Mouse (Mus musculus): ENCODE data around the gene Ldlr. TPM values are rescaled to one million over a fixed set of nuclear protein-coding genes. Genes with fewer than 3 reads are reported as not detected.
"Not testable (repeated sequence)": the region's sequence is repeated elsewhere in the genome, so short reads cannot be mapped to it uniquely, and the experiment has no call there.

The Ldlr gene
- polyA plus RNA-seq, 1 experiment from 2014 or later = 39.4 TPM

DNA sequence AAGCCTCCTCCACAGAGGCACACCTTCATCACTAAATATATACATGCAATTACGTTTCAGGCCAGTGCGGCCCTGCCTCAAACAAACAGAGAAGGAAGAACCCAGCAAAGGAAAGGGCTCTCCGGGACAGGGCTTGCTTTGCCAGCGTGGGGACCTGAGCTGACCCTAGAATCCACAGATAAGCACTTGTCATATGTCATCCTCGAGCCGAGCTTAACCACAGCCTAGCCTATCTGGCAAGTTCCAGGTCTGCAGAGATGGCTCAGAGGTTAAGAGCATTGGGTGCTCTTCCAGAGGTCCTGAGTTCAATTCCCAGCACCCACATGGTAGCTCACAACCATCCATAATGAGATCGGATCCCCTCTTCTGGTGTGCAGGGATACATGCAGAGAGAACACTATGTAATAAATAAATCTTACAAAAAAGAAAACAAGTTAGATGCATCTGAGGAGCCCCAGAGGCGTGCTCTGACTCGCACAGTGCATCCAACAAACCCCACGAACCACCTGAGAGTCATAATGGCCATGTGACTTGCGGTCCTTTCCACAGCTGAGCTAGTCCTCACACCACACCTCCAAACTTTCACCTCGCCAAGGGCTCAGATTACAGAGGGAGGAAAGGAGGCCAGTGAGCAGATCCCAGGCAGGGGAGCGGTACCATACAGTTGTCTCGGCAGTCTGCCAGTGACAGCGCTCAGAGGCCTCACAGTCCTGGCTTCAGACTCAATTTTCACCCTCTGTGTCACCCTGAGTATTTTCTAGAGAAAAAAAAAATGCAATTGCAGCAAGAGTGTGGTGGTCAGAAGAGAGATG is 58.6 kb downstream of the Ldlr start:
- no peak overlapping the region for H3K4me2 ChIP-seq (replicated peaks)
- no peak overlapping the region for H3K9ac ChIP-seq
- H3K27me3 ChIP-seq = no peaks in the 10 kb centered on the region
- H3K4me1 ChIP-seq = peaks cover 4% of the 10 kb centered on the region
- no peaks in the 10 kb centered on the region for H3K9me3 ChIP-seq (replicated peaks)
- peaks cover 83% of the 10 kb centered on the region for H3K36me3 ChIP-seq
- peak; percentile 73 for ATAC-seq (ENCODE audit: insufficient number of reproducible peaks, low FRiP score, low TSS enrichment, low read depth)
- no peak overlapping the region for H3K27ac ChIP-seq (replicated peaks)
- no peak overlapping the region for H3K4me3 ChIP-seq (replicated peaks)
- 71% methylated on average over 15 of the region's 15 CpGs for WGBS

DNA sequence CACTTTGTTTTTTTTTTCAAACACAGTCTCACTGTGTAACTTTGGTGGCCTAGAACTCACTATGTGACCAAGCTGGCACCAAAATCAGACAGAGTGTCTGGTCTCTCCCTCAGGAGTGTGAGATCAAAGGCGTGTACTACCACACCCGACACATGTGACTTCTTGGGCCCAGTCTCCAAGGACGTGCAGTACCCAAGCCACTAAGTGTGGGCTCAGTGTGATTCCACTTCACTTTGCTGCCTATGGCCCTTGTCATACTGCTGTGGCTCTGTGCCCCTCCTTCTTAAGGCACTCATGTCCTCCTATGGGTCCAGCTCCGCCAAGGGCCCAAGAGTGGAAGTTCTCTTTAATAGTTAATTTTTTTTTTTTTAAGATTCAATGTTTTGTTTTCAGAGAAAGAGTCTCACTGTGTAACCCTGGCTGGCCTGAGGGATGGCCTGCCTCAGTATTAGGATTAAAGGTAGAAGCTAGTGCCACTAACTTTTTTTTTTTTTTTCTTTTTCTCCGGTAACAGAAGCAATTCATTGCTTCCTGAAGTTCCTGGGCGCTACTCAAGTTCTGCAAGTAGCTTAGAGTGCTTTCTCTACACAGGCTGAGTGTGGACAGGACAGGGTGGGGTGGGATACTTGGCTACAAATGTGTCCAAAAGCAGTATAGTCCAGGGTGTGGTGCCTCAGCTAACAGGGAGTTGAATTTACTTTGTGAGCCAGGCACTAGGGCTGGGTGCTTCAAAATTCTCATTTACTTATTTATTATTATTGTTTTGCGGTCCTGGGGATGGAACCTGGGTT is 61.4 kb downstream of the Ldlr start:
- Histone ChIP-seq H3K9ac (no peak overlapping the region), H3K4me1 (peaks cover 22% of the 10 kb centered on the region), H3K4me2 (replicated peaks) (no peak overlapping the region), H3K4me3 (replicated peaks) (no peak overlapping the region), H3K27ac (replicated peaks) (no peak overlapping the region), H3K36me3 (peaks cover 77% of the 10 kb centered on the region), H3K27me3 (no peaks in the 10 kb centered on the region), H3K9me3 (replicated peaks) (no peaks in the 10 kb centered on the region)
- ATAC-seq (ENCODE audit: insufficient number of reproducible peaks, low FRiP score, low TSS enrichment, low read depth) = no peak
- WGBS = 81% methylated on average over 7 of the region's 7 CpGs

- H3K27me3 ChIP-seq; H3K4me3 ChIP-seq (replicated peaks); ATAC-seq (ENCODE audit: insufficient number of reproducible peaks, low FRiP score, low TSS enrichment, low read depth); H3K9me3 ChIP-seq (replicated peaks); H3K9ac ChIP-seq; H3K27ac ChIP-seq (replicated peaks); H3K4me2 ChIP-seq (replicated peaks): not testable (repeated sequence)
- peaks cover 22% of the 10 kb centered on the region for H3K4me1 ChIP-seq
- 91% methylated on average over 2 of the region's 2 CpGs for WGBS
- peaks cover 72% of the 10 kb centered on the region for H3K36me3 ChIP-seq
Measured at GRCm38 (mm10) chr9:21786309-21786708, 63.0 kb downstream of the Ldlr start.

GRCm38 (mm10) chr9:21786906-21787305 is 63.6 kb downstream of the Ldlr start:
- no peak overlapping the region for H3K4me3 ChIP-seq (replicated peaks)
- WGBS = 17% methylated on average over 6 of the region's 6 CpGs
- 0 out of 2 replicates have a peak overlapping the region, but pooled peaks have one; percentile 55 for H3K27ac ChIP-seq (replicated peaks)
- no peaks in the 10 kb centered on the region for H3K9me3 ChIP-seq (replicated peaks)
- peaks cover 27% of the 10 kb centered on the region for H3K4me1 ChIP-seq
- 0 out of 2 replicates have a peak, but pooled peaks have one; percentile 48 for ATAC-seq (ENCODE audit: insufficient number of reproducible peaks, low FRiP score, low TSS enrichment, low read depth)
- no peak overlapping the region for H3K9ac ChIP-seq
- no peaks in the 10 kb centered on the region for H3K27me3 ChIP-seq
- no peak overlapping the region for H3K4me2 ChIP-seq (replicated peaks)
- peaks cover 71% of the 10 kb centered on the region for H3K36me3 ChIP-seq

DNA sequence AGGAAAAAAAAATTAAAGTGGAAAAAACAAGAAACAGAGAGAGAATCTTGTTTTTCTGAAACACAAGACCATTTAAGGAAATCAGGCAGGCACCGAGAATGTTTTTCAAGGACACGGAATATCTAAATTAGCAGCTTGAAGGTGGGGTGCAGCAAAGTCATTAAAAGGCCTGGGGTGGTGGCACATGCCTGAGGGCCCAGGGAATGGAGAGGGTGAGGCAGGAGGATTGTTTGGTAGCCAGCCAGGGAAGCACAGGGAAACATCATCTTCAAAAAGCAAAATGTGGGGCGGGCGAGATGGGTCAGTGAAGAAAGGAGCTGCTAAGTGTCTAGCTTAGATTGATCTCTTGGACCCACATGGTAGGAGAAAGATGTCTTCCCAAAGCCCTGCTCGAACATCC is 64.4 kb downstream of the Ldlr start:
- Histone ChIP-seq H3K9me3 (replicated peaks) (no peaks in the 10 kb centered on the region), H3K9ac (no peak overlapping the region), H3K27ac (replicated peaks) (peak overlapping the region; percentile 55; the same call in 1 of the 2 replicates), H3K4me3 (replicated peaks) (no peak overlapping the region), H3K36me3 (peaks cover 67% of the 10 kb centered on the region), H3K4me2 (replicated peaks) (no peak overlapping the region), H3K27me3 (no peaks in the 10 kb centered on the region), H3K4me1 (peaks cover 32% of the 10 kb centered on the region)
- 61% methylated on average over 5 of the region's 5 CpGs for WGBS
- ATAC-seq (ENCODE audit: insufficient number of reproducible peaks, low FRiP score, low TSS enrichment, low read depth) = no peak

DNA sequence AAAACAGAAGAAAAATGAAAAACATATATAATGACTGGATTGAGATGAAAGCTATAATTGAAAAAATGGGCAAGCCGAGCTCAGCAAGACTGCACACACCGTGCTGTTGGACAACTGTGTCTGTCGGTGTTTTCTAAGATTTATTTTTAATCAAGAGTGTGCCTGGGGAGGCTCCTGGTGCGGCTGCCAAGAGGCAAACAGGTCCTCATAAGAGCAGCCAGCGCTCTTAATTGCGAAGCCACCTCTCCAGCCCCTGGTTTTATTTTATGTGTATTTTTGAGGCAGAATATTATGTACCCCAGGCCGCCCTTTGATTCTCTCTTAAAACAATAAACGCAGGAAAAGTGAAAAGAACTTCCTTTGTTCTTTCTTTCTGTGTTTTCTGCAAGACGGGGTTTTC is 65.0 kb downstream of the Ldlr start:
- no peak overlapping the region for H3K4me2 ChIP-seq (replicated peaks)
- no peaks in the 10 kb centered on the region for H3K9me3 ChIP-seq (replicated peaks)
- no peaks in the 10 kb centered on the region for H3K27me3 ChIP-seq
- H3K4me3 ChIP-seq (replicated peaks) = no peak overlapping the region
- peaks cover 37% of the 10 kb centered on the region for H3K4me1 ChIP-seq
- ATAC-seq (ENCODE audit: insufficient number of reproducible peaks, low FRiP score, low TSS enrichment, low read depth) = no peak
- 59% methylated on average over 9 of the region's 9 CpGs for WGBS
- peak overlapping the region; percentile 55 for H3K27ac ChIP-seq (replicated peaks)
- H3K9ac ChIP-seq = no peak overlapping the region
- H3K36me3 ChIP-seq = peaks cover 68% of the 10 kb centered on the region

DNA sequence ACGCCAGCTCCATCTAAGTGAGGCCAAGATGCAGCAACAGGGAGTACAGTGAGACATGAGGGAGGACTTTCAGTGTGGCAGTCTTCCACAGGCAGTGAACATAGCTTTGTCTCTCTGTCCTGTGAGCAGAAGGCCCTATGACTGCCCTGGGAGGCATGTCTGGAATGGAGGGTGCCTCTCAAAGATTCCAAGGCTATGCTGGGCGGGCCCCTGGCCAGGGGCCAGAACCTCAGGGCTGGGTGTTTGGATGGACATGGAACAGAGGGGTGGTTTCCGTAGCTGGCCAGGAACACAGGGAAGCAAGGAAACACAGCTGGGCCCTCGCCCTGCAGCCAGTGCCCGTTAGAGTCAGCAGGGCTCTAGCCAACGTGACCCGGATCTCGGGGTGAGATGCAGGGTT is 68.6 kb downstream of the Ldlr start:
- H3K4me1 ChIP-seq = peaks cover 65% of the 10 kb centered on the region
- H3K9ac ChIP-seq = no peak overlapping the region
- H3K9me3 ChIP-seq (replicated peaks) = no peaks in the 10 kb centered on the region
- no peaks in the 10 kb centered on the region for H3K27me3 ChIP-seq
- peak overlapping the region; percentile 48; the same call in 1 of the 2 replicates for H3K27ac ChIP-seq (replicated peaks)
- 0 out of 2 replicates have a peak overlapping the region, but pooled peaks have one; percentile 4 for H3K4me2 ChIP-seq (replicated peaks)
- H3K36me3 ChIP-seq = peaks cover 62% of the 10 kb centered on the region
- no peak for ATAC-seq (ENCODE audit: insufficient number of reproducible peaks, low FRiP score, low TSS enrichment, low read depth)
- 66% methylated on average over 8 of the region's 8 CpGs for WGBS
- H3K4me3 ChIP-seq (replicated peaks) = no peak overlapping the region

GRCm38 (mm10) chr9:21792644-21793043 is 69.4 kb downstream of the Ldlr start:
- WGBS = 27% methylated on average over 8 of the region's 8 CpGs
- Histone ChIP-seq H3K4me1 (peaks cover 65% of the 10 kb centered on the region), H3K4me3 (replicated peaks) (peak overlapping the region; percentile 10), H3K4me2 (replicated peaks) (peak overlapping the region; percentile 33), H3K36me3 (peaks cover 59% of the 10 kb centered on the region), H3K9me3 (replicated peaks) (no peaks in the 10 kb centered on the region), H3K27ac (replicated peaks) (peak overlapping the region; percentile 48; the same call in 1 of the 2 replicates), H3K9ac (no peak overlapping the region), H3K27me3 (no peaks in the 10 kb centered on the region)
- peak; percentile 69; the same call in 1 of the 2 replicates for ATAC-seq (ENCODE audit: insufficient number of reproducible peaks, low FRiP score, low TSS enrichment, low read depth)

DNA sequence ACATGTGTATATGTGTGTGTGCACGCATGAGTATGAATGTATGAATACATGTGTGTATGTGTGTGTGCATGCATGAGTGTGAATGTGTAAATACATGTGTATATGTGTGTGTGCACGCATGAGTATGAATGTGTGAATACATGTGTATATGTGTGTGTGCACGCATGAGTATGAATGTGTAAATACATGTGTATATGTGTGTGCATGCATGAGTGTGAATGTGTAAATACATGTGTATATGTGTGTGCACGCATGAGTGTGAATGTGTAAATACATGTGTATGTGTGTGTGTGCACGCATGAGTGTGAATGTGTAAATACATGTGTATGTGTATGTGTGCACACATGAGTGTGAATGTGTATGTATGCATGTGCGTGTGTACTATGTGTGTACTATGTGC is 70.2 kb downstream of the Ldlr start:
- not testable (repeated sequence) for H3K27me3 ChIP-seq; H3K9ac ChIP-seq; H3K4me2 ChIP-seq (replicated peaks); H3K4me3 ChIP-seq (replicated peaks); ATAC-seq (ENCODE audit: insufficient number of reproducible peaks, low FRiP score, low TSS enrichment, low read depth); H3K9me3 ChIP-seq (replicated peaks); H3K27ac ChIP-seq (replicated peaks)
- Histone ChIP-seq H3K4me1 (peaks cover 57% of the 10 kb centered on the region), H3K36me3 (peaks cover 55% of the 10 kb centered on the region)
- WGBS = 94% methylated on average over 6 of the region's 6 CpGs

GRCm38 (mm10) chr9:21794344-21794834 is 71.1 kb downstream of the Ldlr start:
- WGBS = 95% methylated on average over 18 of the region's 18 CpGs
- no peak overlapping the region for H3K4me2 ChIP-seq (replicated peaks)
- H3K27ac ChIP-seq (replicated peaks) = no peak overlapping the region
- H3K9ac ChIP-seq = no peak overlapping the region
- no peaks in the 10 kb centered on the region for H3K9me3 ChIP-seq (replicated peaks)
- no peak overlapping the region for H3K4me3 ChIP-seq (replicated peaks)
- no peak for ATAC-seq (ENCODE audit: insufficient number of reproducible peaks, low FRiP score, low TSS enrichment, low read depth)
- peaks cover 47% of the 10 kb centered on the region for H3K36me3 ChIP-seq
- H3K4me1 ChIP-seq = peaks cover 61% of the 10 kb centered on the region
- no peaks in the 10 kb centered on the region for H3K27me3 ChIP-seq

DNA sequence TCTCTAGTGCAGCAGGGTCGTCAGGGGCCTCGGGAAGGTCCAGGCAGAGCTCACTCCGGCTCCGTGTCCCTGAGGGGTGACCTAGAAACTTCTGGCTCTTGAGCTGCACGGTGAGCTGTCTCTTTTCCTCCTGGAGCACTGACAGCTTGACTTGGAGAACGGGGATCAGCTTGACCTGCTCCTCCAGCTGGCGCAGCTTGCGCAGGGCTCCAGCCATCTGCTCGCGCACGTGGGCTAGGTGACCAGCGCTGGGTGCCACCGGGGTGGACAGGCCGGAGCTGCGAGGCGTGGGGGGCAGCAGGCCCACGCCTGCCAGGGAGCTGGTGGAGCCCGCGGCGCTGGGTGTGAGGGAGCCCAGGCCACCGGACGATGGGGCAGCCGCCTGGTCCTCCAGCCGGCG is 71.6 kb downstream of the Ldlr start:
- H3K4me1 ChIP-seq = peaks cover 61% of the 10 kb centered on the region

More for the DNA sequence above, 71.6 kb downstream of the Ldlr start:
- H3K27me3 ChIP-seq = no peaks in the 10 kb centered on the region
- H3K4me2 ChIP-seq (replicated peaks) = no peak overlapping the region
- no peaks in the 10 kb centered on the region for H3K9me3 ChIP-seq (replicated peaks)
- H3K4me3 ChIP-seq (replicated peaks) = no peak overlapping the region
- no peak overlapping the region for H3K9ac ChIP-seq
- H3K27ac ChIP-seq (replicated peaks) = no peak overlapping the region
- peaks cover 42% of the 10 kb centered on the region for H3K36me3 ChIP-seq
- 94% methylated on average over 25 of the region's 25 CpGs for WGBS
- ATAC-seq (ENCODE audit: insufficient number of reproducible peaks, low FRiP score, low TSS enrichment, low read depth) = no peak
